10 mouse cellular contexts compared by ENCODE assay signal in genomic region chr6:114818471-114818870, GRCm38 (mm10).
DNase-seq lines count a peak whose midpoint lies in the region; ATAC-seq and TF ChIP-seq lines count a peak whose summit lies in the region.
"Had no signal": no experiment of that assay in that cellular context is flagged by ENCODE, and none has a peak within 500 bp of the region (broad histone marks: within the 10 kb centered on the region; RNA-seq: fewer than 3 reads in every experiment).

No protein-coding gene starts in this region.

- ATAC-seq in G1E (ENCODE audit: extremely low read depth, insufficient number of reproducible peaks, low FRiP score, poor library complexity, severe bottlenecking), result peak; percentile 54
- ATAC-seq in heart, embryonic 15.5 days (replicated peaks; ENCODE audit: insufficient number of reproducible peaks, insufficient read depth, low FRiP score, low read depth), result peak; percentile 81
- ATAC-seq in limb, embryonic 15.5 days (ENCODE audit: insufficient number of reproducible peaks, low FRiP score, low TSS enrichment, low read depth), result no peak
- ATAC-seq: midbrain, embryonic 13.5 days had no signal

- H3K36me3 ChIP-seq in G1E (replicated peaks), result peaks cover 25% of the 10 kb centered on the region
- no peaks in the 10 kb centered on the region for H3K36me3 ChIP-seq in heart, embryonic 15.5 days
- no peaks in the 10 kb centered on the region for H3K36me3 ChIP-seq in limb, embryonic 15.5 days
- H3K36me3 ChIP-seq: midbrain, embryonic 13.5 days had no signal

- H3K9ac ChIP-seq in heart, embryonic 15.5 days, result no peak overlapping the region
- no peak overlapping the region for H3K9ac ChIP-seq in limb, embryonic 15.5 days
- H3K9ac ChIP-seq: midbrain, embryonic 13.5 days had no signal

- peak; percentile 40 for DNase-seq in embryo, embryonic 10 days (ENCODE audit: low spot score)
- no peak for DNase-seq in embryo, embryonic 11 days
- DNase-seq in G1E (ENCODE audit: low spot score), result peak; percentile 37
- DNase-seq in thymus, postnatal 36 days, result no peak
- DNase-seq in thymus, postnatal 25 days, result no peak
- DNase-seq in spleen, adult 18-20 months, result no peak
- DNase-seq: cerebellum, postnatal 25 days had no signal

- peak overlapping the region; percentile 58; the same call in 1 of the 2 replicates for H3K4me3 ChIP-seq in G1E (ENCODE audit: low read depth, low read length)
- H3K4me3 ChIP-seq in heart, embryonic 15.5 days, result no peak overlapping the region
- no peak overlapping the region for H3K4me3 ChIP-seq in limb, embryonic 15.5 days
- H3K4me3 ChIP-seq: midbrain, embryonic 13.5 days had no signal

- H3K27ac ChIP-seq in heart, embryonic 15.5 days, result peak overlapping the region; percentile 79
- H3K27ac ChIP-seq in limb, embryonic 15.5 days, result peak overlapping the region; percentile 54

- 52% methylated on average over 6 of the region's 6 CpGs for WGBS in heart, embryonic 15.5 days
- WGBS in limb, embryonic 15.5 days, result 51% methylated on average over 6 of the region's 6 CpGs

- peaks cover 12% of the 10 kb centered on the region for H3K9me3 ChIP-seq in G1E (replicated peaks)
- no peaks in the 10 kb centered on the region for H3K9me3 ChIP-seq in heart, embryonic 15.5 days (replicated peaks)
- H3K9me3 ChIP-seq in limb, embryonic 15.5 days, result no peaks in the 10 kb centered on the region
- H3K9me3 ChIP-seq: midbrain, embryonic 13.5 days had no signal

- no peaks in the 10 kb centered on the region for H3K27me3 ChIP-seq in G1E (ENCODE audit: insufficient read depth, low read length)
- no peaks in the 10 kb centered on the region for H3K27me3 ChIP-seq in heart, embryonic 15.5 days
- H3K27me3 ChIP-seq in limb, embryonic 15.5 days, result no peaks in the 10 kb centered on the region
- H3K27me3 ChIP-seq: midbrain, embryonic 13.5 days had no signal

- TF ChIP-seq CTCF in G1E (IDR thresholded peaks at IDR 0.05; ENCODE audit: low read depth, low read length), result no peak

- H3K4me1 ChIP-seq in G1E (ENCODE audit: insufficient read depth, low read depth, low read length), result peaks cover 70% of the 10 kb centered on the region
- peaks cover 55% of the 10 kb centered on the region for H3K4me1 ChIP-seq in heart, embryonic 15.5 days (replicated peaks)
- H3K4me1 ChIP-seq in limb, embryonic 15.5 days, result peaks cover 50% of the 10 kb centered on the region

- no peak overlapping the region for H3K4me2 ChIP-seq in heart, embryonic 15.5 days
- H3K4me2 ChIP-seq in limb, embryonic 15.5 days, result no peak overlapping the region
- H3K4me2 ChIP-seq: midbrain, embryonic 13.5 days had no signal

Comparison
In these comparisons a context has a peak if more than half of its experiments do, and no peak if none do; other contexts are left out.
1. DNase-seq: peak in embryo, embryonic 10 days (single experiment) and G1E (single experiment); none in embryo, embryonic 11 days (single experiment), thymus, postnatal 36 days (0 of 2), thymus, postnatal 25 days (single experiment) and spleen, adult 18-20 months (0 of 2).